Mouse (Mus musculus) gastrocnemius, postnatal 10 days (tissue): ENCODE measurements around the gene Mdm1. TPM values are rescaled to one million over a fixed set of nuclear protein-coding genes. Genes with fewer than 3 reads are reported as not detected.
"Not testable (repeated sequence)": the region's sequence is repeated elsewhere in the genome, so short reads cannot be mapped to it uniquely, and the experiment has no call there.

Experiments used
- DNase-seq: peaks from one replicate; pipeline ENCODE4 v3.0.0; 2021; ENCODE audit warnings: mixed read lengths
- total RNA-seq, 2 experiments: library from RNA; stranded (reverse); gene quantifications; 2 replicates each; pipeline ENCODE4 v1.2.3; 2021

Gene Mdm1
- total RNA-seq, 2 experiments from 2014 or later = 3.3 to 5.4 TPM

- not testable (repeated sequence) for DNase-seq
Observed at GRCm38 (mm10) chr10:118215719-118216393, 74.2 kb downstream of the Mdm1 start.

Other genes starting within 250 kb of the Mdm1 start
- not detected for gene Il22, start 63.1 kb downstream of the Mdm1 start, total RNA-seq
- gene Gm32717, start 99.0 kb downstream of the Mdm1 start, total RNA-seq = under 1 TPM; 0.38 to 0.50 TPM
- under 1 TPM; 0.38 to 0.50 TPM for gene Gm32802, start 116.9 kb downstream of the Mdm1 start, total RNA-seq
- not detected for gene Iltifb, start 153.2 kb downstream of the Mdm1 start, total RNA-seq
- not detected for gene Gm9040, start 185.2 kb downstream of the Mdm1 start, total RNA-seq
- gene Gm9044, start 190.6 kb downstream of the Mdm1 start, total RNA-seq = not detected
- gene Gm9045, start 196.0 kb downstream of the Mdm1 start, total RNA-seq = not detected
- gene Gm9046, start 201.4 kb downstream of the Mdm1 start, total RNA-seq = not detected
- not detected for gene Gm9048, start 206.9 kb downstream of the Mdm1 start, total RNA-seq
- gene Gm9049, start 212.3 kb downstream of the Mdm1 start, total RNA-seq = not detected